Mouse (Mus musculus) midbrain, postnatal 0 days (tissue): ENCODE measurements at regions not wholly inside any gene's neighbourhood (a gene's known extent, or its start where the extent isn't known, plus 50 kb on each side); places are given as distances from the start of the nearest gene placed in this dataset.

Source experiments
- ATAC-seq: fragments of 200-750 bp; cut with Nextera tagmentation; 2 replicates; pipeline ENCODE4 v1.8.0; 2017; ENCODE audit warnings: moderate number of reproducible peaks, mild to moderate bottlenecking, moderate TSS enrichment, moderate library complexity; ENCODE audit not compliant: low FRiP score
- DNase-seq: peaks from one replicate; pipeline ENCODE4 v3.0.0-alpha.2; 2015; ENCODE audit warnings: low spot score
- H3K27ac ChIP-seq: fragments of 300-500 bp; sonication (generic); 2 replicates; pipeline ENCODE4 v1.5.1; 2014; ENCODE audit warnings: low read depth, mild to moderate bottlenecking, low read length, mixed read lengths
- H3K27me3 ChIP-seq: fragments of 300-500 bp; sonication (generic); 2 replicates; pipeline ENCODE4 v1.6.1; 2014; ENCODE audit warnings: low read length, control low read depth, mixed read lengths; ENCODE audit not compliant: insufficient read depth
- H3K36me3 ChIP-seq: fragments of 300-500 bp; sonication (generic); 2 replicates; pipeline ENCODE4 v1.6.1; 2014; ENCODE audit warnings: low read length, control low read depth, mixed read lengths; ENCODE audit not compliant: insufficient read depth
- H3K4me1 ChIP-seq: fragments of 300-500 bp; sonication (generic); 2 replicates; pipeline ENCODE4 v1.6.1; 2014; ENCODE audit warnings: mild to moderate bottlenecking, control low read depth, antibody characterized with exemption, low read length, mixed read lengths; ENCODE audit not compliant: insufficient read depth
- H3K4me2 ChIP-seq: fragments of 300-500 bp; sonication (generic); 2 replicates; pipeline ENCODE4 v1.6.1; 2014; ENCODE audit warnings: low read depth, mild to moderate bottlenecking, low read length, mixed read lengths; ENCODE audit not compliant: poor library complexity, severe bottlenecking
- H3K4me3 ChIP-seq: fragments of 300-500 bp; sonication (generic); 2 replicates; pipeline ENCODE4 v1.5.1; 2014; ENCODE audit warnings: low read depth, mild to moderate bottlenecking, low read length, moderate library complexity
- H3K9ac ChIP-seq: fragments of 300-500 bp; sonication (generic); replicated peaks from 2 replicates; pipeline ENCODE4 v1.6.1; 2014; ENCODE audit warnings: mild to moderate bottlenecking, low read length, moderate library complexity, mixed read lengths; ENCODE audit not compliant: poor library complexity, severe bottlenecking
- H3K9me3 ChIP-seq: fragments of 300-500 bp; sonication (generic); 2 replicates; pipeline ENCODE4 v1.6.1; 2016; ENCODE audit warnings: low read length, control low read depth
- CTCF ChIP-seq: IDR thresholded peaks from 2 replicates; pipeline ENCODE4 v1.5.1; 2016; ENCODE audit warnings: antibody characterized with exemption, mild to moderate bottlenecking
- WGBS: fragments of 180-500 bp; shearing (Covaris S2); extraction: QIAGEN DNeasy Blood & Tissue Kit; methylation state at CpG from one replicate; pipeline ENCODE4 v1.1.7; 2014; 5-methylcytosine and 5-hydroxymethylcytosine counted together

- DNase-seq (no peak), ATAC-seq (no peak)
- TF ChIP-seq CTCF: no peak
- H3K27ac ChIP-seq: no peak overlapping the region
- H3K9me3 ChIP-seq: no peaks in the 10 kb centered on the region
- no peaks in the 10 kb centered on the region for H3K4me1 ChIP-seq
- H3K9ac ChIP-seq: no peak overlapping the region
- no peak overlapping the region for H3K4me3 ChIP-seq
- no peaks in the 10 kb centered on the region for H3K36me3 ChIP-seq
- H3K4me2 ChIP-seq: no peak overlapping the region
- WGBS: 81% methylated on average over 2 of the region's 2 CpGs
- no peaks in the 10 kb centered on the region for H3K27me3 ChIP-seq
Measured at GRCm38 (mm10) chr2:133252131-133252530, 299.8 kb upstream of the Bmp2 start.

GRCm38 (mm10) chr2:133274424-133274823, 277.5 kb upstream of the Bmp2 start:
- 53% methylated on average over 4 of the region's 4 CpGs for WGBS
- Histone ChIP-seq H3K4me3 (no peak overlapping the region), H3K4me2 (no peak overlapping the region), H3K27ac (no peak overlapping the region), H3K4me1 (no peaks in the 10 kb centered on the region), H3K9ac (no peak overlapping the region), H3K36me3 (no peaks in the 10 kb centered on the region), H3K27me3 (no peaks in the 10 kb centered on the region), H3K9me3 (no peaks in the 10 kb centered on the region)
- DNase-seq (no peak), ATAC-seq (no peak)
- TF ChIP-seq CTCF: no peak

GRCm38 (mm10) chr2:133278546-133278945, 273.4 kb upstream of the Bmp2 start:
- Histone ChIP-seq H3K27me3 (no peaks in the 10 kb centered on the region), H3K27ac (no peak overlapping the region), H3K36me3 (no peaks in the 10 kb centered on the region), H3K4me1 (no peaks in the 10 kb centered on the region), H3K9me3 (no peaks in the 10 kb centered on the region), H3K4me3 (no peak overlapping the region), H3K9ac (no peak overlapping the region), H3K4me2 (no peak overlapping the region)
- 48% methylated on average over 4 of the region's 4 CpGs for WGBS
- no peak for TF ChIP-seq CTCF
- DNase-seq: no peak
- ATAC-seq: no peak

GRCm38 (mm10) chr2:133279275-133279674, 272.7 kb upstream of the Bmp2 start:
- no peak overlapping the region for H3K27ac ChIP-seq
- no peaks in the 10 kb centered on the region for H3K27me3 ChIP-seq
- H3K4me3 ChIP-seq: no peak overlapping the region
- 91% methylated on average over 4 of the region's 4 CpGs for WGBS
- no peak for TF ChIP-seq CTCF
- ATAC-seq (no peak), DNase-seq (no peak)
- no peaks in the 10 kb centered on the region for H3K4me1 ChIP-seq
- no peak overlapping the region for H3K4me2 ChIP-seq
- H3K36me3 ChIP-seq: no peaks in the 10 kb centered on the region
- no peaks in the 10 kb centered on the region for H3K9me3 ChIP-seq
- no peak overlapping the region for H3K9ac ChIP-seq

- ATAC-seq (peak; percentile 47), DNase-seq (no peak)
- 40% methylated on average over 5 of the region's 5 CpGs for WGBS
- no peak overlapping the region for H3K4me2 ChIP-seq
- TF ChIP-seq CTCF: no peak
- no peaks in the 10 kb centered on the region for H3K27me3 ChIP-seq
- no peak overlapping the region for H3K27ac ChIP-seq
- no peak overlapping the region for H3K4me3 ChIP-seq
- H3K4me1 ChIP-seq: no peaks in the 10 kb centered on the region
- no peak overlapping the region for H3K9ac ChIP-seq
- no peaks in the 10 kb centered on the region for H3K36me3 ChIP-seq
- no peaks in the 10 kb centered on the region for H3K9me3 ChIP-seq
Measured at GRCm38 (mm10) chr2:133282692-133283091, 269.3 kb upstream of the Bmp2 start.

GRCm38 (mm10) chr2:133283709-133284108, 268.2 kb upstream of the Bmp2 start:
- Histone ChIP-seq H3K36me3 (no peaks in the 10 kb centered on the region), H3K4me1 (no peaks in the 10 kb centered on the region), H3K9ac (no peak overlapping the region), H3K27ac (no peak overlapping the region), H3K4me3 (no peak overlapping the region), H3K9me3 (no peaks in the 10 kb centered on the region), H3K27me3 (no peaks in the 10 kb centered on the region), H3K4me2 (no peak overlapping the region)
- no peak for DNase-seq
- TF ChIP-seq CTCF: no peak
- no peak for ATAC-seq
- 62% methylated on average over 1 of the region's 1 CpGs for WGBS
